Mouse (Mus musculus): Measurements from ENCODE around the gene 0610040J01Rik.

DNA sequence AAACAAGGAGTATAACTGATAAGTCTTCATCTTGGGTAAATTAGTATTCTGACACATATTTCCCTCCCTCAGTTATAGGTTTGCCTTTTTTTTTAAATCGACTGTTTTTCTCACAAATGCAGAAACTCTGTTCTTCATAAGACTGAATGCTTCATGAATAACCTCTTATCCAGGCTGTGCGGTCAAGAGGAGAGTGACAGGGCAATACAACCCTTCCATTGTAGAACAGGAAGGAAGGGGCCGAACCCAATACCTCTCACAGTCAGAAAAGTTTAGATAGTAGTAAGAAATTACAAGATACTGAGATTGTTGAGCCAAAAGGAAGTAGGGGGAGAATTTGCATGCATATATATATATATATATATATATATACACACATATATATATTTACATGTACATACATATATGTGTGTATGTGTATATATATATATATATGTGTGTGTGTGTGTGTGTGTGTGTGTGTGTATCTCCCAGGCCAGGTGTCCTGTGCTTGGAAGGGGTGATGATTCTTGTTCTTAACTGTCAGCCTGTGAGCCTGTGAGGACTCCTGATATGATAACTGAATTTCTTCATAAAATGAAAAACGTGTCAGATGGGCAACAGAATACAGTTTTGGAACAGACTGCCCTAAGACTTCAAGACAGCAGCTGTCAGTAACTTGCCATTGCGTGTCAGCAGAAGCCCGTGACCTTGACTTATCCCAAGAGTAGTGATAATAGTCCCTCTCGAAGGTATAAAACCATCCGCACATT, 12.6 kb downstream of the 0610040J01Rik start:
- TF ChIP-seq TAL1 (conservative IDR thresholded peaks at IDR 0.05; ENCODE audit: low read depth, low read length) = no peak
- no peak for TF ChIP-seq CTCF (IDR thresholded peaks at IDR 0.05; ENCODE audit: low read depth, low read length)
- no peak for TF ChIP-seq GATA1 (IDR thresholded peaks at IDR 0.05; ENCODE audit: borderline replicate concordance, low read length)
- TF ChIP-seq GATA2 (IDR thresholded peaks at IDR 0.05; ENCODE audit: borderline replicate concordance, low read depth, low read length) = no peak

Data from G1E (cell line).